Mouse (Mus musculus) fibroblast of lung, adult 2 months (primary cell): ENCODE data around the gene Sft2d1.

Experiments
- DNase-seq: peaks from one replicate; pipeline ENCODE4 v3.0.0-alpha.2; 2011; ENCODE audit warnings: low read depth

Sft2d1 gene

GRCm38 (mm10) chr17:8310838-8311614, at the start of gene Sft2d1:
Gene Sft2d1 (plus strand): TSS chr17:8311102.
- peak; percentile 78 for DNase-seq

GRCm38 (mm10) chr17:8264638-8265037, 46.3 kb upstream of the Sft2d1 start:
- peak; percentile 54 for DNase-seq

DNA sequence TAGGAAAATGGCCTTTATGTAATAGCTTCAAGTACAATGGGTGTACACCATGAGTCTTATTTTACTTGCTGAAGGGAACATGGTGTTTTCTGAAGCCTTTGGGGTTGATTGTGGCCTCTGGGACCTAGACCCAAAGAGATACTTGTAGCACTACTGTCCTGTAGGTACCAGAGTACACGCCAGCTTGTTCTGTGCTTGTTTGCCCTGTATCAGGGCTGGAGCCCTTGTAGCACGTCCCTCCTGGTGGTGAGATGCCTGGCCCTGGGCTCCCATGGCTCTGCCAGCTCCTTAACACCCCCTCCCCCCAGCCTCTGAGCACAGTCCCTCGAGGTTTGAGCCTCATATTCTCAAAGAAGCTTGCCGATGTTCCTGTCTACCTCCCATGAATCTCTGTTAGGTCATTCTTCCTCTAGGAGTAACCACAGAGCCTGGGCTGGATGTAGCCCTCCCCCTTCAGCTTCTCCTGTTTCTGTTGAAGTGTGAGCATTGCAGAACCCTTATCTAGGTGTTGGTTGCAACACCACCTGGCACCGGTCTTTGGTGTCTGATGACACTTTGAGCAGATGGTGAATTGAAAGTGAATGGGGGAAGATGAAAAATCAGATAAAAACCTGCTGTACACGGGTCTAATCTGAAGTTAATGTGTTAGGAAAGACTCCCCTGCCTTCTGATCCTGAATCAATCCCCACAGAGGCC, 38.7 kb upstream of the Sft2d1 start:
- DNase-seq, result no peak

DNA sequence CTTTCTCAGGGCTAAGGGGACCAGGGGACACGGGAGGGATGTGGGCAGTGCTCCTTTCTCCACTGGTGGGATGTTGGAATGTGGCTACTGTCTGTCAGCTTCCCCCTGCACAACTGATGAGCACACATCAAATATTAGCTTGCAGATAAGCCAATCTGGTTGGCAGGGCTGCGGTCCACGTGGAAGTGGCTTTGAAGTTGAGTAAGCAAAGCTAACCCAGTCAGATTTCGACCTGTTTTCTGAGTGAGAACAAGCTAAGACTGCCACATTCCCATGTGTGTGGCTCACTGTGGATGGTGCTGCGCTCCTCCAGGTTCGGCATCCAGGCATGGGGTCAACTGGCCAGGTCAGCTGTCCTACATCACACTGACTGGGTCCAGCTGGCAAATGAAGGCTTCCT, 38.0 kb upstream of the Sft2d1 start:
- DNase-seq, result no peak

- DNase-seq, result no peak
These were observed 34.8 kb upstream of the Sft2d1 start for GRCm38 (mm10) chr17:8276071-8276470.

DNA sequence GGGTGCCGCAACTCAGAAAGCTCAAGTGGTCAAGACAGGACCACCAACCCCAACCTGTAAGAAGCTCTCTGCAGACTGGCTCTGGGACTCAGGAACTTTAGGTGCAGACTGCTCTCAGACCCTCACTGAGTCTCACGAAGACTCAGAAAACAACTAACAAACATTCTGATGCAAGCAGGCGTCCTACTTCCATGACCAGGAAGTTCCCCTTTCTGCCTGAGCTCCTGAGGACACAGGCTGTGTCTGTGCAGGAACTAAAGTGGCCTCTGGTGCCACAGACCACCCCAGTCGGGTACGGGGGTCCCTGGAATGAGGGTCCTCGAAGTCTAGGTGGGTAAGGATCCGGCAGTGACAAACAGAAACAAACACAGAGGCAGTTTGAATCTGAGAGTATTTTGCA, 34.2 kb upstream of the Sft2d1 start:
- no peak for DNase-seq

- no peak for DNase-seq
These were observed 33.6 kb upstream of the Sft2d1 start for GRCm38 (mm10) chr17:8277266-8277665.

GRCm38 (mm10) chr17:8278356-8278755, 32.5 kb upstream of the Sft2d1 start:
- no peak for DNase-seq

- peak; percentile 48 for DNase-seq
These were observed 27.9 kb upstream of the Sft2d1 start, which contains the start of gene Mpc1 for GRCm38 (mm10) chr17:8282821-8283525. Gene Mpc1 (plus strand): TSS chr17:8282904.

- DNase-seq, result peak; percentile 87
These were observed 27.2 kb upstream of the Sft2d1 start for GRCm38 (mm10) chr17:8283526-8284253.

DNA sequence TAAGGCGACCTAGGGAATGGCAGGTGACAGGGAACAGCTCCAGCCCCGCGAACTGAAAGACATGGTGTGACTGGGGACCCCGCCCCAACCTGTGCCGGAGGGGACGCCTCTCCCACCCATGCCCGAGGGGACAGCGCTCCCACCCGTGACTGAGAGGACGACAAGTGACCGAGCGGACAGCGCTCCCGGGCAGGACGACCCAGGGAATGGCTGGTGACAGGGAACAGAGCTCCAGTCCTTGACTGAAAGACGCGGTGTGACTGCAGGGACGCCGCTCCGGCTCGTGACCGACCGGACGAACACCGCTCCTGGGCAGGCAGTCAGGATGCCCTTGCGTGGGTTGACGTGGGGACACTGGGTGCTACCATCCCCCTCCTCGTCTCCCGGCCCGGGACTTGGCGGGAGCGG, 26.6 kb upstream of the Sft2d1 start:
- no peak for DNase-seq

- no peak for DNase-seq
These were observed 25.8 kb upstream of the Sft2d1 start for GRCm38 (mm10) chr17:8285056-8285455.

DNA sequence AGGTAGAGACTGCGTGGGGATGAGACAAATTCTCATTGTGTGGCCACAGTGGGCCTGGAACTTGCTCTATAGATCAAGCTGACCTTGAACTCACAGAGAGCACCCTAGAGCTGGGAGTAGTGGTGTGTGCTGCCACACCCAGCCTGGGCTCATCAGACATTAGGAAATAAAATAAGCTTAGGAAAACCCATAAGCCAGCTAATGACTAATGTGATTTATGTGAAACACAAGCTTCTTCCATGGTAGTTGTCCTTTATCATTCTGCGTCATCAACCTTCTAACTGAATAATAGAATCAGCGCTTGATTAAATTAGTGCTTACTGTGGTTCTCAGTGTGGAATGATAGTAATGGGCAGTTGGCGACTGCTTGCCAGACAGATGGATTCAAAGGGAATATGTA, 23.9 kb upstream of the Sft2d1 start:
- DNase-seq, result no peak

- DNase-seq, result no peak
These were observed 20.8 kb upstream of the Sft2d1 start for GRCm38 (mm10) chr17:8289993-8290679.

DNA sequence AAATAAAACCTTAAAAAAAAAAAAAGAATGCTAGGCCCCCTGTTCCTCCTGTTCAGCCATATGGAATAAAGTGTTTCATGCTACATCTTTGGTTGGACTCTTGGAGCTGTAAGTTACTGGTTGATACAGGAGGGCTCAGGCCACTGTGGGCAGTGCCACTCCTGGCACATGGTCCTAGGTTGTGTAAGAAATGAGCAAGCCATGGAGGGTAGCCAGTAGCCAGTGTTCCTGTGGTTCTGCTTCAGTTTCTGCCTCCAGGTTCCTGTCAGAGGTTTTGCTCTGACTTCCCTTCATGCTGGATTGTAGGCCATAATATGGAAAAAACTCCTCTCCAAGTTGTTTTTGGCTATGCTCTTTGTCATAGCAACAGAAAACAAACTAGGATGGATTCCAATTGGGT, 20.2 kb upstream of the Sft2d1 start:
- peak; percentile 37 for DNase-seq

DNA sequence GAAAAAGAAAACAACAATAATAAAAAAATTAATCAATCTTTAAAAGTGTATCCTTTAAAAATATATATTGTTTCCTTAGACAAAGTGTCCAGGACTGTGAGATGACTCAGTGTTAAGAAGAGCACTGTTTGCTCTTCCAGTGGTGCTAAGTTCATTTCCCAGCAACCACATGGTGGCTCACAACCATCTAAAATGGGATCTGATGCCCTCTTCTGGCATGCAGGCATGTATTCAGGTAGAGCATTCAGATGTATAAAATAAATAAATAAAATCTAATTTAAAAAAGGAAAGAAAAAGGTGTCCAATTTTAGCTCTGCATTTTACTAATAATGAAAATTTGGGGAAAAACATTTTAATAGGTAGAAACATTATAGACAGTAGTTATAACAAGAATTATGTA, 15.1 kb upstream of the Sft2d1 start:
- no peak for DNase-seq

DNA sequence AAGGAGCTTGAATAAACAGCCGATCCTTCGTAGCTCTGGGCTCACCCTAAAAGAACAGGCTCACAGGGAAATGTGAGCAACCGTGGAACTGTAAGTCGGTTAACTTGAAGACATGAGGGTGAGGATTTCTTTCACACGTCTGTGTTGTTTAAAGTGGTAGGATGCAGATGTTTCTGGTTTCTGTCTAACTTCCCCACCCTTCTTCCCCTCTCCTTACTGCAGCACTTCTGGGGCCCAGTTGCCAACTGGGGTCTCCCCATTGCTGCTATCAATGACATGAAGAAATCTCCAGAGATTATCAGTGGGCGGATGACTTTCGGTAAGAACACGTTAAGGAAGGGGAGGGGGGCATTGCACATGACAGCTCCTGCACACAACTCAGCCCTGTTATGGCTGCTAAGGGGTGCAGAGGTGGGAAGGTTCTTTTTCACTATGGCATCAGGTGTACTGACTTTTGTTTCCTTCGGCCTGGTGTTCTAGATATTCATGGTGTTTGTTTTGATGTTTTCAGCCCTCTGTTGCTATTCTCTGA, 14.5 kb upstream of the Sft2d1 start:
- no peak for DNase-seq

GRCm38 (mm10) chr17:8297746-8298145, 13.2 kb upstream of the Sft2d1 start:
- DNase-seq, result no peak

DNA sequence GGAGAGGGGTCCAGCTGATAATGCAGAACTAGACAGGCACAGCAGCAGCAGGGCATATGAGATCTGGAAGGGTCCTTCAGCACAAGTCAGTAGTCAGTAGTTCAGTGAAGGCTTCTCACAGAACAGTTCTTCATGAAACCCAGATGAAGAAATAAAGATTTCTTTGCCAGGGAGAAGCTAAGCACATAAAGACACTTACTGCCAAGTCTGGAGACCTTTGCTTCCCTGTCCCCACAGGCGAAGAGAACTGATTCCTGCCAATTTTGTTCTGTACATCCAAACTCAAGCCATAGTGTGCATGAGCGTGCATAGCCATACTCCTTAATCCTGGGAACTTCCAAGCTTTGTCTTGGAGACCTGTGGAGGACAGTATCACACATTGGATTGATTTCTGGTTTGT, 12.6 kb upstream of the Sft2d1 start:
- DNase-seq, result no peak

GRCm38 (mm10) chr17:8299524-8299923, 11.4 kb upstream of the Sft2d1 start:
- no peak for DNase-seq

DNA sequence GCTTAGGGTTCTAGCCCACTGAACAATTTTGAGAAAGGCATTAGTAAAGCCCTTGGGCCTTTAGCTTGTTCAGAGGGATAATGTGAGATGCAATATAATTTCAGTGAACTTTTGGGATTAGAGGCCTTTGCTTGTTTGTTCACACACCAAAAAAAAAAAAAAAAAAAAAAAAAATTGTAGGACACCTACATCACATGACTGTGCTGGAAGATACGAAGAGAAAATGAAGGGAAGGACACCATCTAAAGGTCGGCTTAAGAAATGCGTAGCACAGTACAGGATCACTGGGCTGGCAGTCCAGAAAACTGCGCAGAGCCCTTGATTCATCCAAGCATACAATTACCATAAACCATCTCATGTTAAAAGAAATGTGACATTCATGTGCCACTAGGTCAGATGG, 9.4 kb upstream of the Sft2d1 start:
- no peak for DNase-seq
